Mouse (Mus musculus) cerebellum, adult 18-20 months (tissue): ENCODE results near the gene Prss16.
A peak's percentile ranks its signal among the peaks of the same experiment; 100 is the strongest.

ENCODE experiments used
- DNase-seq, 2 experiments: peaks; one replicate each; pipeline ENCODE4 v3.0.0; 2021

Gene Prss16

DNA sequence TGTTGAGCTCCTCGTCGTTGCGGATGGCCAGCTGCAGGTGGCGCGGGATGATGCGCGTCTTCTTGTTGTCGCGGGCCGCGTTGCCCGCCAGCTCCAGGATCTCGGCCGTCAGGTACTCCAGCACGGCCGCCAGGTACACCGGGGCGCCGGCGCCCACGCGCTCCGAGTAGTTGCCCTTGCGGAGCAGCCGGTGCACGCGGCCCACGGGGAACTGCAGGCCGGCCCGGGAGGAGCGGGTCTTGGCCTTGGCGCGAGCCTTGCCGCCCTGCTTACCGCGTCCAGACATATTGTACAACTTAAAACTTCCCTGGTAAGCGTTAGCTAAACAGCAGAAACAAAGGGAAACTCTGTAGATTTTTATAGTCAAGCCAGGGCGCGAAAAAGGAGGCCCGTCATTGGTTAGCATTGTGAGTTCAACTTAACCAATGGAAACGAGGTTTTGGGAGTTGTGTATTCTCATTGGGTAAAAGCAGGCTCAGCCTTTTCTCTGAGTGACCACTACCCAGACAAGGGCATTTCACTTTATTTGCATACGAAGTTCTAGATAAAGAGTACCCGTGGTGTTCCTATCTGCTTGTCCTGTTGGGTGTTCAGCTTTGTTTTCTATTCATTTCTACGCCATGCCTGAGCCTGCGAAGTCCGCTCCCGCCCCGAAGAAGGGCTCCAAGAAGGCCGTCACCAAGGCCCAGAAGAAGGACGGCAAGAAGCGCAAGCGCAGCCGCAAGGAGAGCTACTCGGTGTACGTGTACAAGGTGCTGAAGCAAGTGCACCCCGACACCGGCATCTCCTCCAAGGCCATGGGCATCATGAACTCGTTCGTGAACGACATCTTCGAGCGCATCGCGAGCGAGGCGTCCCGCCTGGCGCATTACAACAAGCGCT, 26.0 kb upstream of the Prss16 start, which contains the start of the genes Hist1h2ah and Hist1h2bk:
TSS of gene Hist1h2ah (minus strand) at position 302 of the 882 bp plus-strand sequence.
TSS of gene Hist1h2bk (plus strand) at position 604 of the 882 bp plus-strand sequence.
- peak; percentile 74 for DNase-seq

DNA sequence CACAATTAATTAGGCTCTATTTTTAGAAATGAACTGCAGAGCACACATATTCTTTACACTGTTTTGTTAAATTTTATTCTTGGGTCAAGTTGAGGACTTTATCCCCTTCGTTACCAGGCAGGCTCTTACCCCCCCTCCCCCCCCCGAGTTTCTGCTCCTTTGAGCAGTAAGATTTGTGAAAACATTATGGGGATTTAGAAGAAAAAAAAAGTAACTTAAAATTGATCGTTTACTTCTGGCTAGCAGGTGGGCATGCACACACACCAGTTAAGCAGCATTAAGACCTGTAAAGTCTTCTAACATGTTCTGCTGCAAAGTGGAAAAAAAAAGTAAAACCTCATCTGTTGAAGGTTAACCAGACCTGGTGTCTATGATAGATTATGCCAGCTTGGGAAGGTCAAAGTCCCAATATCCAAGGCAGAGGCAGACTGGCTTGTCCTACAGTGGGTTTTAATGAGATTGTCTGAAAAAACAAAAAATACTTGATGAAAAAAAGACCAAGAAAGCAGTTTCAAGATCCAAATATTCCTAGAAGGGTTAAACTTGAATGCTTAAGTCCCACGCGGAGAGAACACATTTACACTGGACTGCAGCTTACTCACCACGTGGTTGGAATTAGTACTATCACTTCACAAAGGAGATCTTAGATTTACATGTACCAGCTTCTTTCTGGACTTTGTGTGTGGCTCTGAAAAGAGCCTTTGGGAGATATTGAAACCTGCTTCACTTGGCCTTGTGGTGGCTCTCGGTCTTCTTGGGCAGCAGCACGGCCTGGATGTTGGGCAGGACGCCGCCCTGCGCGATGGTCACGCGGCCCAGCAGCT, 25.1 kb upstream of the Prss16 start:
- no peak for DNase-seq

DNA sequence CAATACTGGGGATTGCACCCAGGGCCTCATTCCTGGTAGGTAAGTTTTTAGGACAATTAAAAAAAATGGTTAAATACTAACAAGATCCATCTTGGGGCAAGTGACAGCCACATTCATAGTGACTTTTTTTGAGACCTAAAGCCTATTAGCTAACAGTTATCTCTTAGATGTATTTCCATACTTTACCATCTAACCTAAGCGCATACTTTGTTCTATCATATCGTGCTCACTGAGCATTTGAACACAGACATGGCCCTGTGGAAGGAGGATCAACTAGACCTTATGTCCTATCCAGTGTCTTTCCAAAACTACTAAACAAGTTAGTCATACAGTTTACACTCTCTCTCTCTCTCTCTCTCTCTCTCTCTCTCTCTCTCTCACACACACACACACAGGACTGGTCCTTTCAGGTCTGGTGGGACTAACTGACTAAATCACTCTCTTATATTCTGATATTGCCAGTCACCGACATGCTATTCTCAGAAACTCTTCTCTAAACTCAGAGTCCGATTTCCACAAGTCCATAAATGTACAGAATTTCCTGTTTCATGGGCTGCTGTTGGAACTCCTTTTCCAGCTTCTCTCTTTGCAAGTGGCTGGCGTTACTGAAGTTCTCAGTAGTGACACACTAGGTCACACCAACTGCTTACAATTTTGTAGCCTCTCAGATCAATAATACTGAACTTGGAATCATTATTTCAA, 24.4 kb upstream of the Prss16 start:
- DNase-seq, result no peak

DNA sequence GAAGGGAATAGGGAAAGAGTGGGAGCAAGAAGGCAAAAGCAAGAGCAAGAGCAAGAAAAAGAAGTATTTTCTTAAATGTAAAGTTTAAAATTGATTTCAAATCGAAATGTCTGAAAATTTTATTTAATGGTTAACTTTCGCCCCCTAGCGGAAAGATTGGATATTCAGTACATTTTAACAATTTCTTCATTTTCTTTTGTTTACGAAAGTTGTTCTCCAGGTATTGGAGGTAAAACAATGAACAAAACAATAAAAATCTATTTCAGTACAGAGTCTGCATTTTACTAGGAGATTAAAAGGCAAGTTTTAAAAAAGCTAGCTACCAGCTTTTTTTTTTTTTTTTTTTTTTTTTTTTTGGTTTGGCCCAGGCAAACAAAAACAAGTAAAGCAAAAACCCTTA, 21.0 kb upstream of the Prss16 start:
- no peak for DNase-seq

DNA sequence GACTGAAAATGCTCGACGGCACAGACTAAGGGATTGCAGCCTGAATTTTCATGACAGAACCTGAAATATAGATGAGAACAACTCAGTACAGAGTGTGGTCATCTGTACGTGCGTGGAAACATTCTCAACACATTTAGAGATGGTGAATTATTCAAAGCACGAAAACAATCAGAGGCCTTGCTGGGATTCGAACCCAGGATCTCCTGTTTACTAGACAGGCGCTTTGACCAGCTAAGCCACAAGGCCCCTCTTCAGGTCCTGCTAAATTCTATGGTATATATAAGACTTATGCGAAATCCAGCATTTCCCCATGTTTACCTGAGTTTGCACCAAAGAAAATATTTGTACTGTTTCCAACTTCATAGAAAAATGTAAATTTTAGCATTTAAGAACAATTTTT, 20.4 kb upstream of the Prss16 start:
- no peak for DNase-seq

DNA sequence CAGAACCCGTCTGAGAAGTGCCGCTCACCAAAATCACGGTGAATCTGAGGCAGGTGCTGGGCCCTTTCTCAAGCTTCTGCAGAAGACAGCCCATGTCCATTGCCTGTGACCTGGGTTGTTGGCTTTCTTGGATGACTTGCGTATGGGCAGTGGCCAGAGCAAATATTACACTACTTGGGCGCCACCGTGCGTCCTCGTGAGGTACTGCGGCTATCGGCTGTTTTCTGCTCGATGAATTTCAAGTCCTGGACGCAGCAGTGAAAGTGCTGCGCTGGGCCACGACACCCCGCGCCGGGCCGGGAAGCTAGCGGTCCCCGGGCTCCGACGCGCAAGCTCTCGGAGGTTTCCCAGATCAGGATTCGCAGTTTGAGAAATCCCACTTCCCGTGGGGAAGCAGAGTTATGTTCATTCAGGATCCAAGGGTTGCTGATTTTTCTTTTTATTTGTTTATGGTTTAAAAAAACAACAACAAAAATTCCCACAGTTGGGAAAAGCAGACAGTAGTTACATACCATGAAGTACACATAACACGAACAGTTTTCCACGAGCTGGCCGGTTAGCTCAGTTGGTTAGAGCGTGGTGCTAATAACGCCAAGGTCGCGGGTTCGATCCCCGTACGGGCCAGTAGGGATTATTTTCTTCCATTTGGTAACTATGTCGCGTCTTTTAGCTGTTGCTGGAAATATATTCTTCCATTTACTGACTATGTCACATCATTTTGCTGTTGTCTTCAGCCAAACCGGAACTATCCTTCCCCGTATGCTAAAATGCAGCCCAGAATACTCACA, 19.3 kb upstream of the Prss16 start:
- DNase-seq, result peak; percentile 91 to 96

DNA sequence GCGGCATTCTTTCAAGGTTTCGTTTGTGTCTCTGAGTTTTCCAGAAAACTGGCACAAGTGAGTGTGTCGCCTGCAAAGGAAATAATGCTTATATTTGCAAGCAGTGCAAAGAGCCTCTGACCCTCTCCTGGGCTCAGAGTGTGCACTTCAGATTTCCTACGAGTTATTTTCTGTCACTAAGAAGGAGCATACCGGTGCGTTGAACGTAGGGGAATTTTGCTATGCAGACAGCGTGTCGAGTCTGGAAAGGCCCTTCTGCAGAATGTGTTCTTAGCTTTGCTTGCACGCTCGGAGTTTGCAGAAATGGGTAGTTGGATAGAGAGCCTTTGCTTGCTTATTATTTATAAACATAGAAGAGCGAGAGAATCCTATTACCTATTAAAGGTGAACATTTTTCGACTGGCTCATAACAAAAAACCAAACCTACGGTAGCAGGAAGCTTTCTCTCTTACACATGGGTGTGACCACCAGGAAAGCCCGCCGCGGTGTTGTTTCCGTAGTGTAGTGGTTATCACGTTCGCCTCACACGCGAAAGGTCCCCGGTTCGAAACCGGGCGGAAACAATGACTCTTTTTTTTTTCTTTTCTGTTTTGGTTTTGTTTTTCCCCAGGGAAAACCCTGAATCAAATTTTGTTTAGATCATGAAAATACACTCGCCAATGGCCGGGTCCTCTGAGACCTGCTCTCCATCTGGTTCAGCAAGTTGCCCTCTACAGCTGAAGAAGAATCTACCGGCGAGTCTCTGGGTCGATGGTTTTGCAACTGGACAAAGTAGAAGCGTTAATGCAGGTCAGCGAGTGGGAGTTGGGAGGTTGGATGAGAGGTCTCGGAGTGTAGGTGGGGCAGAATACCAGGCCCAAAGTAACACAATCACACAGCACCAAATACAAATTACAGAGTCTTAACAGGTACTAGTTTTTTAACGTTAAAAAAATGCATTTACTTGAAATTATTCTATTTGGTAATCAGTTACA, 16.8 kb upstream of the Prss16 start:
- peak; percentile 43 to 75 for DNase-seq

DNA sequence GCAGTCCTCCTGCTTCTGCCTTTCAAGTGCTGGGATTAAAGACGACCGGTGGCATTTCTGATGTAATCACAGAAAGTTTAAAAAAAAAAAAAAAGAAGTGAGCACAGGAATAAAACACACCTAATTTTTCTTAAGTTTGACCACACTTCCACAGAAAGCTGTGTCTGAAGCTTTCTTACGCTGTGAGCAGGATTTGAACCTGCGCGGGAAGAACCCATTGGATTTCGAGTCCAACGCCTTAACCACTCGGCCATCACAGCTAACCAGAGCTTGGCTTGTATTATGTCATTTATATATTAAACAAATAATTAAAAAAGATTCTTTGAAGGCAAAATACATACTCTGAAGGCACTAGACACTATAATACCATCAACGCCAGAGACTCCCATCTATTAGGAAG, 12.7 kb upstream of the Prss16 start:
- peak; percentile 46 to 62 for DNase-seq

DNA sequence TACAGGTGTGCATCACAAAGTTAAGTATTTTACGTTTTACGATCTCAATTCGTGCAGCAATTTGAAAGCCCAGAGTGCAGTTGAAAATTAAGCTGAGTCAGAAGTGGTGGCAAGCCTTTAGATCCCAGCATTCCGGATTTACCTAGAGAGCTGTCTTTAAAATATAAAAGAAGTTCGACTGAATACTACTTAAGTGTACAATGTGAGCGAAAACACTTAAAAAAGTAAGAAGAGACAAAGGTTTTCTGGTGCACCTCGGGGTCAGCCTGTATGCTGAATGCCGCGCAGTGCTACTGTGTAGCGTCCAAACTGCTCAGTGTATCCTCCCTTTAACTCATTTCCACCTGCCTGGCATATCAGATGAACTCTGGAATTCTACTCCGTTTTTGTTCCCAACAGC, 12.0 kb upstream of the Prss16 start:
- DNase-seq, result no peak

DNA sequence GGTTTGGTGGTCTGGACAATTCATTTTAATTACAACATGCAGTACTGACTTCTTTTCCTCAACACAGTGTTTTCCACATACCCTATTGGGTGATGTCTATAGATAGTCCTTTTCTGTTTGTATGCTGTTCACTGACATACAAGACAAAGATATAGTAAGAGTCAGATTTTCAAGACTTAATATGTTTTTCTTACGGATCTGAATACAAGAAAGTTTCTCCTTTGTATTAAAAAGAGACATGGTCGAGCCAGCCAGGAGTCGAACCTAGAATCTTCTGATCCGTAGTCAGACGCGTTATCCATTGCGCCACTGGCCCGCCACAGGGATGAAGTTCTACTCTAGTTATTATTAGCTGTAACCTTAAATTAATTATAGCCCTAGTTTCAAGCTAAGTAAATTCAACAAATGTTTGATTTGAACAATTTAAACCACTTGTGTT, 11.4 kb upstream of the Prss16 start:
- no peak for DNase-seq

DNA sequence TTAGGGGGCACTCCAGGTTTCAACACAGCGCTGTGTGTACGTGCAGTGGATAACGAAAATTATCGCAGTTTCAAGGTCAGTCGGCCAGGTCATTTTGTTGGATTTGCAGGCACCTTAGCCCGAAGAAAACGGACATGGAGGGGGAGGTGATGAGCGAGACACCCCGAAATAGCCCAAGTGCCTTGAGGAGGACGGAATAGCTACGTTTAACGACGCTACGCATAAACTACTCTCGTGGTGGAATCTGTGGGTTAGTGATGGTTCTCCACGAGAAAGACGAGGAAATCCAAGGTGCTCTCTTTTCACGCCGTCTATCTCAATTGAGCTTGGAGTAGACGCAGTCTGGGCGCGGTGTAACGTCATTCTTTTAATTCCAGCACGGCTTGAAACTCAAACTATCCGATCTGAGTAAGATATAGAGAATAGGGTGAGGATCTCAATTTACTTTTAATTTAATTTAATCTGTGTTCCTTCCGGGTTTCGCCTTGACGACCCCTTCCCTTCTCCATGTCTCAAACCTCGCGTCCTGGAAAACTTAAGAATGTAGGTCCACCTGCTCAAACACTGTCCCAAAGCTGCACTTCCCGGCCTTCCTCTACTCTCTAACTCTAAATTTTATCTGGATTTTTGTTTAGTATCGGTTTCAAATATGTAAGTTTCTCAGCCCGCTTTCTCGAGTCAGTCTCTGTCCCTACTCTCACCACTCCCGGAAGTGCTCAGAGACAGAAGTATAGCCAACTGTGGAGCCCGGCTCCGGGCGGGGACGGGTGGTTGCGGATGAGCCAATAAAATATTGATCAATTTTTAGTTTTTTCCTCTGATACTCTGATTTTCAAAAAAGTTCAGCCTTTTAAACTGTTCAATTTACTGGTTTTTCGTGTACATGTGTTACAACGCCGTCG, 10.6 kb upstream of the Prss16 start:
- no peak for DNase-seq

DNA sequence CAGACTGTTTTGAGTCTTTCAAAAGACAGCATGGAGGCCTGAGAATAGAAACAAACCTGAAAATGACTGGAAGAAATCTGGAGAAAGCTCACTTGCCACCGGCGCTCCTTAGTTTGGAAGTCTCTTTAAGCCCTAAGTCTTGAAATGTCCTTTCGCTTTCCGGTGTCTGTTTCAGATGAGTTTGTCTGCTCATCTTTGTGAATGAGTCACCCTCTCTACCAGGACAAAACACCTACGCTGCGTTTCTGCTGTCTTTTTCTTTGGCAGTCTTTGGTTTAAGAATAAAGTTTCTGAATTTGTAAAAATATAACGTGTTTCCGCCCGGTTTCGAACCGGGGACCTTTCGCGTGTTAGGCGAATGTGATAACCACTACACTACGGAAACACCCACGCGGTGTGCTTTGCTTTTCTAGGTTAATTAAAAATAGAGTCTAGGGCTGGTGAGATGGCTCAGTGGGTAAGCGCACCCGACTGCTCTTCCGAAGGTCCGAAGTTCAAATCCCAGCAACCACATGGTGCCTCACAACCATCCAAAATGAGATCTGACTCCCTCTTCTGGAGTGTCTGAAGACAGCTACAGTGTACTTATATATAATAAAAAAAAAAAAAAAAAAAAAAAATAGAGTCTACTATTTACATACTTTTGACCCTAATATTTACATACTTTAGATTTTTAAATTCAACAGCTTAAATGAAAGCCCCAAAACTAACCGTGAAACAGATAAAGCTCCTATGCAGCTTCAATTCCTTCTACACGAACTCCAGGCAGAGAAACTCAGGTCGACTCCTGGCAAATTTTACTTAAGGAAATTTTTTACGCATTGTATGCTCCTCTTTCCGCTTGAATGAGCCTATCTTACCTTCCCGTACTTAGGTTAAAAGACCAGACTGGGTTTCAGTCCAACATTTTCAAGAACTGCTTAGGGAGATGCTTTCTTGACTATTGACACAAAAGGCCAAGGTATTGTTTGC, 6.2 kb upstream of the Prss16 start:
- DNase-seq, result peak in 1 of 2 experiments; percentile 45

DNA sequence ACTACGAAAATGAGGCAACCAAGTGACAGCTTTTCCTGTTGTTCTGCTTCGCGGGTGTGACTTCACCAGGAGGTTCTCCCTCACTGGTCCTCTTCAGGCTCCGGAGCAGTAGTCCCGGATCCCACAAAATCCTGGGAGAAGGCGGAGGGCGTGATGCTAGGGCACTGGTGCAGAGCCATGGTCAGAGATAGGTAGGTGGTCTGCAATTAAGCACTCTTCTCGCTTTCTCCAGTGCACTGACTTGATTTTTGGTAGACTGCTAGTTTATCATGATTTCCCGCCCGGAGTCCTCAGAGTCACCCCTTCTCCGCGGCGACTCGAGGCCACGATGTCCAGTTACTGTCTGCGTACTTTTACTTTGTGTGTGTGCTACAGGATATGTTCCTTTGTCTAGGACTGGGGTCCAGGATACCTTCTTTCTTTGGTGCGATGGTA, 4.9 kb upstream of the Prss16 start:
- no peak for DNase-seq

DNA sequence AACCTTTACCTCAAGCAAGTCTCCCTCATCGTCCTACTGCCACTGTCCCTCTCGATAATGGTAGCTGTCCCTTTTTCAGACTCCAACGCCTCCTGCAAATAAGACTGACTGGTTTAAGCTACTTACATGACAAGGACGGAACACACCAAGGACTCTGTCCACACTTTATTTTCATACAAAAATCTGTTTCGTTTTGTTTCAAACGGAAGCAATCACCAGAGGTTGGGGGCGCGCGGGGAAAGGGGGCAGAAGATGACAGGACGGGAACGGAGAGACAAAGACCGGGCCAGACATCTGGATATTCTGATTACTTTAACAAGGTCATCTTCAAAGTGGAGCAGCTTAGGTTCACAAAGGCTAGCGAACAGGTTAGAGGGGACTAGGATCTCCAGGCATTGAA, 4.2 kb upstream of the Prss16 start:
- no peak for DNase-seq

DNA sequence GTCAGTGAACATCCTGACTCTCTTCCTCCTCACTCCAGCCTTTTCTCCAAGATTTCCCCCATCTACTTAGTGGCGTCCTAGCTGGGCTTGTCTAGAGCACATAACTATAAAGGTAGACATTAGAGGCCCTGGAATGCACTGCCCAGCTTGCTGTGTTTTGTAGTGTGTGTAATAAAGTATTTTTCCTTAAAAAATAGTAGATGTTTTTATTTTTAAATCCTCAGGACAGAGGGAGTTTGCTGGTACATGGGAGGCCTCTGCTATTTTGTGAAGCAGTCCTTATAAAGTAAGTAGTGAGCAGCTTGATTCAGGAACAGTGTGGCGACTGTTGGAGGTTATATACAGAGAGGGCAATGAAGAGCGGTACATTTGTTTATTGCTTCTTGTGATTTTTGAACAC, 835 bp downstream of the Prss16 start:
- DNase-seq, result no peak

DNA sequence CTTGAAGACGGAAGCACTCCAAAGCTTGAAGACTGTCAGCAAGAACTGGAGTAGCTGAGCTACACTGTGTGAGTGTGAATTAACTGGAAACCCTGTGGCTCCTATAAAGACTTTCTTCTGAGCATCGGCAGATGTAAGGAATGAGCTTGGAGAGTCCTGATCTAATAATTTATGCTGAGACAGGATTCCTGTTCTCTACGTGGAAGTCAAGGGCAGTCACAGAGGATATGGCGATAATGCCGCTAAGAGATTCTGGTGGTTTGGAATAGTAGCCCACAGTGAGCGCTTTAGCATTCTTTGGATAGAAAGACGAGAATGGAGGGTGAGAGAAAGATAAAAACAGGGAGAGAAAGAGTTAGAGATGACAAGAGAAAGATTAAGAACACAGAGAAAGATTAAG, 1.7 kb downstream of the Prss16 start:
- no peak for DNase-seq

DNA sequence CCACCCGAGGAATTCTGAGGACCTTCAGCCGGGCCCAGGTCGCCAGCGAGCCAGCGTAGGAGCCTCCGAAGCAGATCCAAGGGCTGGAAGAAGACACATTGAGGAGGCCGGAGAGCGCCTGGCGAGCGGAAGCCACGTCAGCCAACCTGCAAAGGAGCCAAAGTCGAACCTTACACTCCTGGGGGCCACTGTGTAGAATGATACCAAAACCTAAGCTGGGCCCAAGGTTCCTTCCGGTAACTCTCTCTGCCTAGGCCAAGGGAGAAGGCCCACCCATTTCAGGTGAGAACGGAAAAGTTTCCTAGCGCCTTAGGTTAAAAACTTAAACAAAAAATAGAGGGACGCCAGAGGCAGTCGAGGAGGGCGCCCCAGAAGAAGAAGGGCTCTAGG, 2.4 kb downstream of the Prss16 start:
- no peak for DNase-seq

DNA sequence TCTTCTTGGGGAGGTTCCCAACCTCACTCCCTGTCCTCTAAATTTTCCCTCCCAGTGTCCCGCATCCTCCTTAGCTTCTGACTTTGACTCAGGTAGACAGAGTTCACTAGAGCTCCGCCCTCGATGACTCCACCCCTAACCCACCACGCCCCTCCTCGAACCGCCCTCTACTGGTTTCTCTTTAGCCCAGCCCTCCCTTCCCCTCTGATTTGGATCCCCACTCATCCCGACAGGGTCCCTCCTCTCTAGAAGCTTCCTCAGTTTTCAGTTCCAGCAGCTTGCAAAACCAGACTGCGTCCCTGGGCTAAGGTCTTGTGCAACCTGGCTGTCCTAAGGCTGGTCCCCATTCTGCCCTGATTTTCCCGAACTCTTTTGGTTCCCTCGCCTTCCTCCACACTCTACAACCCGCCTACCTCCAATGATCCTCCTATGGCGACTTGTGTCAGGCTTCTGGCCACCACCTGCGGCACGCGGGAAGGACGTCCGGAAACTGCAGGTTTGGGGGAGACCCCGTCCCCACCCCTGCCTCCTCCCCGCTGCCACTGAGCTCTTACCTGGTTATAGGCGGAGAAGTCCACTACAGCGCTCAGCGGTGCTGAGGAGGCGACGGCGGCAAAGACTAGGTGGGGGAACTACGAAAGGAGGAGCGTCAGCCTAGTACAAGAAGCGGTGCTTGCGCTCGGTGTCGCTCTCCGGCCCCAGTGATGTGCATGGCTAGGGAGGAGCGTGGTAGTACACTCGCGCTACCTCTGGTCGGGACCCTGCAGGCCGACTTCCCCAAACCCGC, 3.0 kb downstream of the Prss16 start:
- DNase-seq, result no peak
